Mouse (Mus musculus) monocyte, adult 2 months (primary cell): ENCODE measurements around the gene Syndig1l.
A peak's percentile ranks its signal among the peaks of the same experiment; 100 is the strongest.

Source experiments
- DNase-seq, 2 experiments: peaks; one replicate each; pipeline ENCODE4 v3.0.0; 2022; ENCODE audit warnings: low spot score in 2 of 2, low read depth in 1 of 2

Gene Syndig1l

GRCm38 (mm10) chr12:84698319-84699081 lies at the start of gene Syndig1l:
TSS of gene Syndig1l (minus strand) at chr12:84698831.
- peak; percentile 21 to 37 for DNase-seq

GRCm38 (mm10) chr12:84748134-84748533 lies 49.5 kb upstream of the Syndig1l start:
- peak; percentile 26 to 62 for DNase-seq

- DNase-seq = no peak
Observed at GRCm38 (mm10) chr12:84745700-84746099, 47.1 kb upstream of the Syndig1l start.

- no peak for DNase-seq
Observed at GRCm38 (mm10) chr12:84743496-84743895, 44.9 kb upstream of the Syndig1l start.

GRCm38 (mm10) chr12:84733366-84733765 lies 34.7 kb upstream of the Syndig1l start:
- no peak for DNase-seq

- DNase-seq = no peak
Observed at GRCm38 (mm10) chr12:84728421-84728820, 29.8 kb upstream of the Syndig1l start.

- DNase-seq = no peak
Observed at GRCm38 (mm10) chr12:84727434-84727833, 28.8 kb upstream of the Syndig1l start.

GRCm38 (mm10) chr12:84726986-84727385 lies 28.4 kb upstream of the Syndig1l start:
- no peak for DNase-seq

- DNase-seq = no peak
Observed at GRCm38 (mm10) chr12:84726391-84726790, 27.8 kb upstream of the Syndig1l start.

GRCm38 (mm10) chr12:84718462-84719244 lies 20.0 kb upstream of the Syndig1l start:
- DNase-seq = no peak

- no peak for DNase-seq
Observed at GRCm38 (mm10) chr12:84714578-84714977, 15.9 kb upstream of the Syndig1l start.

GRCm38 (mm10) chr12:84709842-84710439 lies 11.3 kb upstream of the Syndig1l start:
- no peak for DNase-seq

- DNase-seq = no peak
Observed at GRCm38 (mm10) chr12:84707804-84708203, 9.2 kb upstream of the Syndig1l start.

GRCm38 (mm10) chr12:84706886-84707285 lies 8.3 kb upstream of the Syndig1l start:
- no peak for DNase-seq

GRCm38 (mm10) chr12:84702586-84702985 lies 4.0 kb upstream of the Syndig1l start:
- DNase-seq = no peak

- DNase-seq = no peak
Observed at GRCm38 (mm10) chr12:84692141-84692540, 6.5 kb downstream of the Syndig1l start.

GRCm38 (mm10) chr12:84691347-84691746 lies 7.3 kb downstream of the Syndig1l start:
- no peak for DNase-seq

- DNase-seq = no peak
Observed at GRCm38 (mm10) chr12:84689051-84689450, 9.6 kb downstream of the Syndig1l start.

- no peak for DNase-seq
Observed at GRCm38 (mm10) chr12:84687531-84687930, 11.1 kb downstream of the Syndig1l start.

GRCm38 (mm10) chr12:84686176-84686575 lies 12.5 kb downstream of the Syndig1l start:
- DNase-seq = no peak

- no peak for DNase-seq
Observed at GRCm38 (mm10) chr12:84684569-84684968, 14.1 kb downstream of the Syndig1l start.

- no peak for DNase-seq
Observed at GRCm38 (mm10) chr12:84676011-84676410, 22.6 kb downstream of the Syndig1l start.
